Comparison of ENCODE assay signal across 8 mouse cellular contexts in genomic region chr16:92465226-92465625, GRCm38 (mm10). TPM values are rescaled to one million over a fixed set of nuclear protein-coding genes. Genes with fewer than 3 reads are reported as not detected.
DNase-seq lines count a peak whose midpoint lies in the region; ATAC-seq and TF ChIP-seq lines count a peak whose summit lies in the region.
"Had no signal": no experiment of that assay in that cellular context is flagged by ENCODE, and none has a peak within 500 bp of the region (broad histone marks: within the 10 kb centered on the region; RNA-seq: fewer than 3 reads in every experiment).

No protein-coding gene starts in this region.

- no peaks in the 10 kb centered on the region for H3K27me3 ChIP-seq in testis, adult 2 months (ENCODE audit: control insufficient read depth, insufficient read depth, low read length)
- H3K27me3 ChIP-seq in forebrain, embryonic 10.5 days (ENCODE audit: poor library complexity, severe bottlenecking) = no peaks in the 10 kb centered on the region
- no peaks in the 10 kb centered on the region for H3K27me3 ChIP-seq in limb, embryonic 14.5 days (ENCODE audit: control insufficient read depth, insufficient read depth, low read length)

- DNase-seq in testis, postnatal 10 days (ENCODE audit: low spot score) = no peak
- no peak for DNase-seq in forebrain, embryonic 10.5 days (ENCODE audit: extremely low spot score, low spot score)
- DNase-seq in limb, embryonic 14.5 days (ENCODE audit: low spot score) = no peak
- no peak for DNase-seq in layer of hippocampus, postnatal 36 days
- DNase-seq in right cerebral cortex, postnatal 4 days = no peak

- H3K36me3 ChIP-seq in testis, adult 2 months (ENCODE audit: control insufficient read depth, insufficient read depth, low read length) = no peaks in the 10 kb centered on the region
- H3K36me3 ChIP-seq in forebrain, embryonic 10.5 days (replicated peaks) = no peaks in the 10 kb centered on the region
- H3K36me3 ChIP-seq in limb, embryonic 14.5 days (ENCODE audit: control insufficient read depth, insufficient read depth, low read length) = no peaks in the 10 kb centered on the region

- no peak for ATAC-seq in limb, embryonic 14.5 days (ENCODE audit: low FRiP score, low read depth)
- ATAC-seq in activated CD4-positive, CD25-positive, alpha-beta regulatory T cell, adult 4 months = no peak

- H3K4me1 ChIP-seq in testis, adult 2 months (ENCODE audit: control insufficient read depth, insufficient read depth, low read length) = peaks cover 5% of the 10 kb centered on the region
- peaks cover 35% of the 10 kb centered on the region for H3K4me1 ChIP-seq in forebrain, embryonic 10.5 days
- H3K4me1 ChIP-seq in limb, embryonic 14.5 days (ENCODE audit: control insufficient read depth, insufficient read depth, low read length) = peaks cover 11% of the 10 kb centered on the region; the same call in 1 of the 2 replicates

- peak overlapping the region; percentile 76 for H3K9ac ChIP-seq in limb, embryonic 14.5 days (ENCODE audit: low read depth, low read length, severe bottlenecking)

- 12% methylated on average over 10 of the region's 10 CpGs for WGBS in forebrain, embryonic 10.5 days
- WGBS in limb, embryonic 14.5 days = 11% methylated on average over 10 of the region's 10 CpGs

- peak overlapping the region; percentile 75 for H3K4me2 ChIP-seq in limb, embryonic 14.5 days (replicated peaks; ENCODE audit: low read depth, low read length, severe bottlenecking)

- peak overlapping the region; percentile 89 for H3K4me3 ChIP-seq in testis, adult 2 months (ENCODE audit: control insufficient read depth, low read depth, low read length)
- H3K4me3 ChIP-seq in forebrain, embryonic 10.5 days = peak overlapping the region; percentile 92
- peak overlapping the region; percentile 82 for H3K4me3 ChIP-seq in limb, embryonic 14.5 days (replicated peaks; ENCODE audit: low read length)

- no peak for TF ChIP-seq CTCF in testis, adult 2 months (IDR thresholded peaks at IDR 0.05; ENCODE audit: control insufficient read depth, insufficient read depth, insufficient replicate concordance, low read depth, low read length)

- H3K27ac ChIP-seq in testis, adult 2 months (ENCODE audit: control insufficient read depth, insufficient read depth, low read depth, low read length) = no peak overlapping the region
- peak overlapping the region; percentile 89 for H3K27ac ChIP-seq in forebrain, embryonic 10.5 days
- no peak overlapping the region for H3K27ac ChIP-seq in limb, embryonic 14.5 days (replicated peaks; ENCODE audit: low read depth, low read length)

- TF ChIP-seq POLR2A in testis, adult 2 months (IDR thresholded peaks at IDR 0.05; ENCODE audit: control insufficient read depth, low read depth, low read length) = no peak
- TF ChIP-seq POLR2A in limb, embryonic 14.5 days (IDR thresholded peaks at IDR 0.05; ENCODE audit: borderline replicate concordance, extremely low read depth, insufficient read depth, insufficient read length) = no peak

- no peaks in the 10 kb centered on the region for H3K9me3 ChIP-seq in forebrain, embryonic 10.5 days
- H3K9me3 ChIP-seq in limb, embryonic 14.5 days (ENCODE audit: control insufficient read depth, low read length) = no peaks in the 10 kb centered on the region

RNA-seq across cellular contexts. Expression of gene Rcan1, which starts 5.4 kb away (rescaled TPM):
- 10.0 and 11.6 TPM in 2 replicates for polyA plus RNA-seq in testis, adult 2 months (2012; rRNA removed)
- 34.4 and 34.7 TPM in 2 replicates for polyA plus RNA-seq in forebrain, embryonic 10.5 days (2016; fragmentation: Nextera tagmentation; extraction: Ambion mirVana)
- polyA plus RNA-seq in limb, embryonic 14.5 days (2012; rRNA removed) = 27.0 and 28.2 TPM in 2 replicates
- polyA plus RNA-seq in limb, embryonic 14.5 days (2014; fragmentation: Nextera tagmentation; extraction: Ambion mirVana) = 38.0 and 40.2 TPM in 2 replicates
- 1 to 10 TPM; 2.3 to 2.9 TPM for polyA plus RNA-seq in activated CD4-positive, CD25-positive, alpha-beta regulatory T cell, adult 4 months (2017; shearing (Covaris generic))
- total RNA-seq in layer of hippocampus, postnatal 36 days (2021) = 10 to 100 TPM; 44.8 to 46.5 TPM

RNA-seq across cellular contexts. Expression of gene Clic6, which starts 20.3 kb away (rescaled TPM):
- polyA plus RNA-seq in testis, adult 2 months (2012; rRNA removed) = 1.1 and 1.2 TPM in 2 replicates
- 4.8 and 5.2 TPM in 2 replicates for polyA plus RNA-seq in forebrain, embryonic 10.5 days (2016; fragmentation: Nextera tagmentation; extraction: Ambion mirVana)
- polyA plus RNA-seq in limb, embryonic 14.5 days (2012; rRNA removed) = 2.2 and 2.7 TPM in 2 replicates
- 1.5 and 2.3 TPM in 2 replicates for polyA plus RNA-seq in limb, embryonic 14.5 days (2014; fragmentation: Nextera tagmentation; extraction: Ambion mirVana)
- polyA plus RNA-seq in activated CD4-positive, CD25-positive, alpha-beta regulatory T cell, adult 4 months (2017; shearing (Covaris generic)) = not detected
- total RNA-seq in layer of hippocampus, postnatal 36 days (2021) = 1 to 10 TPM in 1 of 2 experiments, under 1 TPM in 1; 1.00 to 3.7 TPM
- total RNA-seq: hematopoietic stem cell, adult 5-6 weeks had no signal
